Mouse (Mus musculus) natural killer cell, adult 2 months (primary cell): ENCODE data around the gene Anxa4.
A peak's percentile ranks its signal among the peaks of the same experiment; 100 is the strongest.

ENCODE experiments used
- DNase-seq, 2 experiments: peaks; one replicate each; pipeline ENCODE4 v3.0.0; 2022; ENCODE audit warnings: low spot score in 2 of 2

The Anxa4 gene

GRCm38 (mm10) chr6:86801431-86801830 is 8.0 kb upstream of the Anxa4 start:
- DNase-seq: no peak

- DNase-seq: no peak
Observed at GRCm38 (mm10) chr6:86800467-86800866, 7.1 kb upstream of the Anxa4 start.

GRCm38 (mm10) chr6:86797455-86797854 is 4.1 kb upstream of the Anxa4 start:
- no peak for DNase-seq

- no peak for DNase-seq
Observed at GRCm38 (mm10) chr6:86793957-86794356, 573 bp upstream of the Anxa4 start.

- DNase-seq: no peak
Observed at GRCm38 (mm10) chr6:86790351-86790943, 2.9 kb downstream of the Anxa4 start.

- DNase-seq: no peak
Observed at GRCm38 (mm10) chr6:86788242-86788641, 5.1 kb downstream of the Anxa4 start.

GRCm38 (mm10) chr6:86786545-86786944 is 6.8 kb downstream of the Anxa4 start:
- DNase-seq: no peak

- DNase-seq: peak in 1 of 2 experiments; percentile 40
Observed at GRCm38 (mm10) chr6:86784739-86785138, 8.6 kb downstream of the Anxa4 start.

- no peak for DNase-seq
Observed at GRCm38 (mm10) chr6:86782342-86782741, 11.0 kb downstream of the Anxa4 start.

GRCm38 (mm10) chr6:86781361-86781957 is 11.9 kb downstream of the Anxa4 start:
- no peak for DNase-seq

GRCm38 (mm10) chr6:86778910-86779594 is 14.3 kb downstream of the Anxa4 start:
- no peak for DNase-seq

- no peak for DNase-seq
Observed at GRCm38 (mm10) chr6:86777181-86777580, 16.2 kb downstream of the Anxa4 start.

- DNase-seq: no peak
Observed at GRCm38 (mm10) chr6:86776706-86777071, 16.7 kb downstream of the Anxa4 start.

- no peak for DNase-seq
Observed at GRCm38 (mm10) chr6:86776001-86776705, 17.2 kb downstream of the Anxa4 start.

GRCm38 (mm10) chr6:86774937-86775336 is 18.4 kb downstream of the Anxa4 start:
- DNase-seq: no peak

- DNase-seq: no peak
Observed at GRCm38 (mm10) chr6:86773830-86774229, 19.6 kb downstream of the Anxa4 start.

- no peak for DNase-seq
Observed at GRCm38 (mm10) chr6:86772631-86773030, 20.8 kb downstream of the Anxa4 start.

GRCm38 (mm10) chr6:86768938-86769337 is 24.4 kb downstream of the Anxa4 start:
- no peak for DNase-seq

- no peak for DNase-seq
Observed at GRCm38 (mm10) chr6:86768186-86768776, 25.1 kb downstream of the Anxa4 start.

GRCm38 (mm10) chr6:86767465-86767864 is 25.9 kb downstream of the Anxa4 start:
- no peak for DNase-seq

GRCm38 (mm10) chr6:86765637-86766059 is 27.7 kb downstream of the Anxa4 start:
- DNase-seq: peak in 1 of 2 experiments; percentile 7
